Mouse (Mus musculus) liver, embryonic 14.5 days (tissue): Measurements from ENCODE around the gene Pip5k1b. TPM values are rescaled to one million over a fixed set of nuclear protein-coding genes. Genes with fewer than 3 reads are reported as not detected.
A peak's percentile ranks its signal among the peaks of the same experiment; 100 is the strongest.

Experiments
- ATAC-seq: fragments of 200-750 bp; cut with Nextera tagmentation; 2 replicates; pipeline ENCODE4 v1.8.0; 2017; ENCODE audit warnings: moderate number of reproducible peaks, mild to moderate bottlenecking, moderate library complexity; ENCODE audit not compliant: insufficient read depth
- DNase-seq, 3 experiments: peaks; one replicate each; pipeline ENCODE4 v3.0.0-alpha.2; 2012 to 2013; ENCODE audit warnings: low read depth in 3 of 3, low spot score in 3 of 3
- H3K27ac ChIP-seq: fragments of 300-500 bp; sonication (generic); 2 replicates; pipeline ENCODE4 v1.5.1; 2014; ENCODE audit warnings: moderate library complexity, mild to moderate bottlenecking, control low read depth, inconsistent platforms
- H3K27me3 ChIP-seq: fragments of 300-500 bp; sonication (generic); 2 replicates; pipeline ENCODE4 v1.6.1; 2014; ENCODE audit warnings: mild to moderate bottlenecking, low read length, moderate library complexity; ENCODE audit not compliant: control insufficient read depth, insufficient read depth
- H3K36me3 ChIP-seq: fragments of 300-500 bp; sonication (generic); replicated peaks from 2 replicates; pipeline ENCODE4 v1.6.1; 2014; ENCODE audit warnings: low read depth; ENCODE audit not compliant: control insufficient read depth, insufficient read depth
- H3K4me1 ChIP-seq, 2 experiments: fragments of 200-500 bp in 1 of 2; fragments of 300-500 bp in 1 of 2; sonication (generic) in 1 of 2; replicated peaks; 2 replicates each; pipeline ENCODE4 v1.6.1; 2012 to 2014; ENCODE audit warnings: antibody characterized with exemption in 1 of 2, inconsistent platforms in 1 of 2, low read length in 1 of 2; ENCODE audit not compliant: control insufficient read depth in 2 of 2, insufficient read depth in 2 of 2
- H3K4me2 ChIP-seq: fragments of 300-500 bp; sonication (generic); 2 replicates; pipeline ENCODE4 v1.6.1; 2014; ENCODE audit warnings: low read depth, mild to moderate bottlenecking, control low read depth, moderate library complexity
- H3K4me3 ChIP-seq, 2 experiments: fragments of 200-500 bp in 1 of 2; fragments of 300-500 bp in 1 of 2; sonication (generic) in 1 of 2; 2 replicates each; pipeline ENCODE4 v1.5.1; 2012 to 2014; ENCODE audit warnings: low read depth in 2 of 2, low read length in 2 of 2, mild to moderate bottlenecking in 2 of 2, control low read depth in 1 of 2, inconsistent platforms in 1 of 2, moderate library complexity in 1 of 2; ENCODE audit not compliant: insufficient read depth in 1 of 2
- H3K9ac ChIP-seq: fragments of 300-500 bp; sonication (generic); replicated peaks from 2 replicates; pipeline ENCODE4 v1.6.1; 2014; ENCODE audit warnings: mild to moderate bottlenecking, control low read depth, moderate library complexity
- H3K9me3 ChIP-seq: fragments of 300-500 bp; sonication (generic); 2 replicates; pipeline ENCODE4 v1.6.1; 2016; ENCODE audit warnings: low read length, mixed read lengths; ENCODE audit not compliant: control insufficient read depth
- CTCF ChIP-seq: IDR thresholded peaks from 2 replicates; pipeline ENCODE4 v1.5.1; 2016; ENCODE audit warnings: antibody characterized with exemption, low read depth, control low read depth
- EP300 ChIP-seq: IDR thresholded peaks from 2 replicates; pipeline ENCODE4 v1.6.1; 2016; ENCODE audit warnings: antibody characterized with exemption, low read depth
- WGBS: fragments of 180-500 bp; shearing (Covaris S2); extraction: QIAGEN DNeasy Blood & Tissue Kit; methylation state at CpG from one replicate; pipeline ENCODE4 v1.1.7; 2014; ENCODE audit not compliant: insufficient replicate concordance; 5-methylcytosine and 5-hydroxymethylcytosine counted together
- polyA plus RNA-seq, 2 experiments: library from polyadenylated mRNA; depleted of rRNA in 1 of 2; stranded (reverse) in 1 of 2; unstranded in 1 of 2; fragments of >200 nt; fragmentation: Nextera tagmentation in 1 of 2; extraction: Ambion mirVana in 1 of 2; gene quantifications; 2 replicates each; pipeline versions ENCODE4 v1.2.1 to v1.2.3; 2012 to 2014

The Pip5k1b gene
- polyA plus RNA-seq, 2 experiments = 8.1 to 10.8 TPM

DNA sequence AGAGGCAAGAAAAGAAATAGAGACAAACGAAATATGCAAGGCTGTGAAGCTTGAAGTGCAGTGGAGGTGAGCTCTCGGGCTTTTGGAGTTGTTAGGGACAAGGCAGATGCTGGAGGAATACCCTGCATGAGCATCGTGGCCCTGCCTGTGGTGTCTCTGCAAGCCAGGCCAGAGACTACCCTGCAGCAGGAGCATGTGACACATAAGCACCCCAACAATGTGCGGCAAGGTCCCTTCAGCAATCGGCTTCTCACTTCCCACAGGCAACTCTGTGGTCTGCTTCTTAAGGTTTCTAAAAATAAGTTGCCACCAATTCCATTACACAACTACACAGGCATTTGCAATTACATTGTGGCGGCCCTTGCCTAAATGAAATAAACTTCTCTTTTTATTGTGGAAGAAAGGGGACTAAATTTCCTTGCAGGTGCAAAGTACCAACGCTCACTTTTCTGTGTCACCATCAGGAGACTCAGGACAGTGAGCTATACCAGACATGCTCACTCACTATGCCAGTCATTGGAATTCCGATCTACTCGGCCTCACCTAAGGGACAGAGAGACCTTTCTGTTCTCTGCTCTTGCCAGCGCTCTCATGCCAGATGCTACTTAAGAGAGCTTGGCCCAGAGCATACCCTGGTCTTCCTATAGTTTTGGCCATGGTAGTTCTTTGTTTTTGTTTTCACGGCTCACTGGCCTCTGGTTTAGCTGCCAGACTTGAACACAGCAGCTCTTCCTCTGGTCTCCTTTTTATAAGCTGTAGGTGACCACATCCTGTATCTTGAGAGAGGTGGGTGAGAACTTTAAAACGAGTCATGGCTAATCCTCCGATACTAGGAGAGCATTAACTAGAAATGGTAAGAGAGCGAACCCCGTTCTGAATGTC is 28.7 kb downstream of the Pip5k1b start:
- TF ChIP-seq CTCF = no peak
- no peak for TF ChIP-seq EP300
- peak overlapping the region; percentile 48 for H3K9ac ChIP-seq
- 34% methylated on average over 15 of the region's 15 CpGs for WGBS
- peak overlapping the region; percentile 50 for H3K4me2 ChIP-seq
- H3K4me3 ChIP-seq = no peak overlapping the region
- H3K27me3 ChIP-seq = no peaks in the 10 kb centered on the region
- H3K4me1 ChIP-seq = peaks cover 36 to 38% of the 10 kb centered on the region in 2 experiments
- H3K27ac ChIP-seq = peak overlapping the region; percentile 86
- DNase-seq (no peak), ATAC-seq (peak; percentile 31; the same call in 1 of the 2 replicates)
- no peaks in the 10 kb centered on the region for H3K9me3 ChIP-seq
- H3K36me3 ChIP-seq = no peaks in the 10 kb centered on the region

DNA sequence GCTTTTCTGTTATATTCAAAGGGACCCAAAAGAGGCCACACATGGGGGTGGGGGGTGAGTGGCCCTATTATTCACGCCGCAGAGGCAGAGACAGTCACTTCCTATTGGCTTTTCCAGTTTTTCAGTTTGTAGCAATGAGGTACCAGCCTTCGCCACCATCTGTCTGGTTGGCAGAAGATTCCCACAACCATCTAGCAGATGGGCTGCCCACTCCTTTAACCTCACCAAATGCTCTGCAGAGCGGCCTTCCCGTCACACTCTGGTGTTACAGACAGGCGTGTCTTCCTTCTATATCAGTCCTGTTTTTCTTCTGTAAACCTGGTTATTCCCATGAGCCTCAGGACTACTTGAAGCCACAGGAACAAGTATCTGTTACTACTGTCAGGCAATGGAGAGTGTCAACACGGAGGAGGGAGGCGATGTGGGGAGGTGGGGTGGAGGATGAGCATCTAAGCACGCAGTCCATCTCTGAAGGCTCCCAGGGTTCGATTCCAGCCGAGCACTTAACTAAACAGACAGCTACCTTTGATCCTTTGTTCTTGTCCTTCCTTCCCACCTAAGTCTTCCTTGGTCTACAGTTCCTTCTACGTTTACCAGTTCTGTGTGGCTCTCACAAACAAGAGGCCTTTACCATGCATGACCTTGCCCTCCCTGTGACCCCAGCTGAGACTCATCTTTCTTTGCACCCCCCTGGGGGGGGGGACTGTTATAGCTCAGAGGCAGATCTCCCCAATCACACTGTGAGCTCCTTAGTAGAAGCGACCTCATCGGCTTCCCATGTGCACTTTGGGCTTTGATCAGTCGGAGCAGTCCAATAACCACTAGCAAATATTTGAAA is 32.0 kb downstream of the Pip5k1b start:
- H3K36me3 ChIP-seq = no peaks in the 10 kb centered on the region
- no peak overlapping the region for H3K4me2 ChIP-seq
- H3K9ac ChIP-seq = no peak overlapping the region
- 84% methylated on average over 15 of the region's 15 CpGs for WGBS
- DNase-seq (no peak), ATAC-seq (no peak)
- peaks cover 47 to 52% of the 10 kb centered on the region in 2 experiments for H3K4me1 ChIP-seq
- no peaks in the 10 kb centered on the region for H3K9me3 ChIP-seq
- H3K27ac ChIP-seq = no peak overlapping the region
- no peaks in the 10 kb centered on the region for H3K27me3 ChIP-seq
- no peak overlapping the region for H3K4me3 ChIP-seq
- TF ChIP-seq EP300 (no peak), CTCF (no peak)

DNA sequence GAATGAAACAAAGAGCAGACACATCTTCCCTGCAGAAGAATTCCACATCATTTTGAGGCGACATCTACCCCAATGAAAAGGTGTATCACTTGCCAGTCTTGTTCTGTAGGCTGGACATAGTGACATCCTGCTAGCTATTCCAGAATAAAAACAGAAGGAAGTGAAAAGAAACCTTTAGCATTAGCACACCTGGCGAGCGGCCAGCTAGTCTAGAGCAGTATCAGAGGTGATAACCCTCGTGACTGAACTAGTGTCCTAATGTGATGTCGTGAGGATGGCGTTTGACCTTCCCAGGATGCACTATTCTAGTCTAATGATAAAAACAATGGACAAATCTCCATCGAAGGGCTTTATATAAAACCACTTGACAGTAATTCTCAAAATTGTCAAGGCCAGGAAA is 33.7 kb downstream of the Pip5k1b start:
- Histone ChIP-seq H3K9me3 (no peaks in the 10 kb centered on the region), H3K4me3 (no peak overlapping the region), H3K27ac (no peak overlapping the region), H3K27me3 (no peaks in the 10 kb centered on the region), H3K36me3 (no peaks in the 10 kb centered on the region), H3K9ac (no peak overlapping the region), H3K4me1 (peaks cover 40 to 43% of the 10 kb centered on the region in 2 experiments), H3K4me2 (no peak overlapping the region)
- 74% methylated on average over 7 of the region's 7 CpGs for WGBS
- DNase-seq = no peak
- TF ChIP-seq CTCF (no peak), EP300 (no peak)
- ATAC-seq = no peak

DNA sequence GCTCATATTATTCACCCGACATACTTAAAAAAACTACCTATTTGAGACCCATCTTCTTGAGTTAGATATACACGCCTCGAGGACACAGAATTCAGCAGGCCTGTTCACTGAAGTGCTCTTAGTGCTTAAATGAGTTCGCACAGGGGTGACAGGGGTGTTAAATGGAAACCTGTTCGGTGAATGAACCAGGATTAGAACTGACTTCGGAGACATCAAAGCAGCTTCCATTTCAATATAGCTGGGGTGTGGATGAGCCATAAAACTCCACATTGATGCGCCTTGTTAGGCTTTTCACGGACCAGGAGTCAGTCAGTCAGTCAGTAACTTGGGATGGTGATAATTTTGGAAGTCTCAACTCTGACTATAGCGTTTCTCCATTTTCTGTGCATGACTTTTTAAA is 34.5 kb downstream of the Pip5k1b start:
- no peak for TF ChIP-seq EP300
- 62% methylated on average over 9 of the region's 9 CpGs for WGBS
- Histone ChIP-seq H3K4me3 (no peak overlapping the region), H3K27me3 (no peaks in the 10 kb centered on the region), H3K27ac (peak overlapping the region; percentile 56), H3K9me3 (no peaks in the 10 kb centered on the region), H3K4me1 (peaks cover 38 to 42% of the 10 kb centered on the region in 2 experiments), H3K4me2 (no peak overlapping the region), H3K9ac (peak overlapping the region; percentile 37), H3K36me3 (no peaks in the 10 kb centered on the region)
- DNase-seq = no peak
- ATAC-seq = no peak
